Mouse (Mus musculus): ENCODE measurements around the gene Decr2. TPM values are rescaled to one million over a fixed set of nuclear protein-coding genes. Genes with fewer than 3 reads are reported as not detected.

Gene Decr2
- polyA plus RNA-seq, 1 experiment = 24.3 TPM

DNA sequence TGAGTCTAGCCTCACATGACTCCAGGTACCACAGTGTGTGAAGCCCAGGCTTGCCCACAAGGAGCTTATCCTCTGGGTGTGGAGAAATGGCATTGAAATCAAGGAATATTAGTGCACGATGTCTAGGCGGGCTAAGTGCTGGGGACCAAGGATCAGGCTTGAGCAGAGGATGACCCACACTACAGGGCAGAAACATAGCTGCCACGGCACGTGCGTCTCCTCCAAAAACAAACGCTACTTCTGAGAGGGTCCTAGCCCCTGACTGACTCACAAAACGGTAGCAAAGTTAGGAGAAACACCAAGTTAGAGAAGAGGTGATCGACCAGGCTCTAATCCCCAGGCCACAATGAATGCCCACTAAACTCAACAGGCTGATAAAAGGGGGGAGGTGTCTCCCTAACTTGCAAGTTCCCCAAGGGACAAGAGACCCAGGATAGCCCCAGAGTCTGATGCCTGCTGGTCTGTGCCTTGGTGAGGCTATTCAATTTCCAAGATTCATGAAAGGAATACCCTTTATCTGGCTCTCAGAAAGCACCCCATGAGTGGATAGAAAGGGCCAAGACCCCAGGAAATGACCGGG lies 4.5 kb upstream of the Decr2 start:
- H3K36me3 ChIP-seq (ENCODE audit: control insufficient read depth, insufficient read depth, low read length, poor library complexity, severe bottlenecking) = peaks cover 17% of the 10 kb centered on the region
- H3K9ac ChIP-seq (ENCODE audit: low read depth, poor library complexity, severe bottlenecking) = peak overlapping the region; percentile 91
- H3K27ac ChIP-seq (ENCODE audit: insufficient read depth, low read length) = peak overlapping the region; percentile 23
- no peaks in the 10 kb centered on the region for H3K27me3 ChIP-seq (ENCODE audit: control insufficient read depth, insufficient read depth, low read length, poor library complexity, severe bottlenecking)
- no peaks in the 10 kb centered on the region for H3K4me1 ChIP-seq (ENCODE audit: control insufficient read depth, insufficient read depth, low read length)
- H3K4me3 ChIP-seq (ENCODE audit: low read depth, low read length) = peak overlapping the region; percentile 92
- no peaks in the 10 kb centered on the region for H3K9me3 ChIP-seq (replicated peaks; ENCODE audit: control insufficient read depth, insufficient read depth, low read length, poor library complexity, severe bottlenecking)
- TF ChIP-seq CTCF (IDR thresholded peaks at IDR 0.05; ENCODE audit: low read depth, low read length) = no peak
- TF ChIP-seq POLR2A (IDR thresholded peaks at IDR 0.05; ENCODE audit: insufficient read depth, low read length) = no peak
- no peak for TF ChIP-seq EP300 (IDR thresholded peaks at IDR 0.05; ENCODE audit: insufficient read depth, low read depth, low read length)

DNA sequence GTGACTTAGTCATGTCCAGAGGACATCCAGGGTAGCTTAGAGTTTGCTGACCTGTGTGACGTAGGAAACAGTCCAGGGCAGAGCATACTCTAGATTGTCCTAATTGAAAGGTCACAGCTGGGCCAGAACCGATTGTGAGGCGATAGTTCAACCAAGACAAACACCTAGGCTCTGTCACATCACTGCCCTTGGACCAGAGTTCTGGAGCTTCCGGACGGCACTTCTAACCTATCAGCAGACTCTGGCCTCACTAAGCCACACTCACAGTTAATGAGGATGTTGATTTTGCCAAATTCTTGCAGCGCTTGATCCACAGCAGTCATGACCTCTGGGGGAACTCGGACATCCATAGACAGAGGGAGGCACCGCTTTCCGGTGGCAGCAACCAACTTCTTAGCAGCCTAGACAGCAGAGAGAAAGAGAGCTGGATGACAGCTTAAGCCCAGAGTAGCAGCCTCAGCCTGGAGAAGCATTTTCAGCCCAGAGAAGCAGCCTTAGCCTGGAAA lies 3.0 kb downstream of the Decr2 start:
- Histone ChIP-seq H3K9me3 (replicated peaks; ENCODE audit: control insufficient read depth, insufficient read depth, low read length, poor library complexity, severe bottlenecking) (no peaks in the 10 kb centered on the region), H3K27me3 (ENCODE audit: control insufficient read depth, insufficient read depth, low read length, poor library complexity, severe bottlenecking) (no peaks in the 10 kb centered on the region), H3K4me1 (ENCODE audit: control insufficient read depth, insufficient read depth, low read length) (no peaks in the 10 kb centered on the region), H3K27ac (ENCODE audit: insufficient read depth, low read length) (no peak overlapping the region), H3K9ac (ENCODE audit: low read depth, poor library complexity, severe bottlenecking) (no peak overlapping the region), H3K36me3 (ENCODE audit: control insufficient read depth, insufficient read depth, low read length, poor library complexity, severe bottlenecking) (peaks cover 5% of the 10 kb centered on the region), H3K4me3 (ENCODE audit: low read depth, low read length) (no peak overlapping the region)
- TF ChIP-seq POLR2A (IDR thresholded peaks at IDR 0.05; ENCODE audit: insufficient read depth, low read length) (no peak), CTCF (IDR thresholded peaks at IDR 0.05; ENCODE audit: low read depth, low read length) (no peak), EP300 (IDR thresholded peaks at IDR 0.05; ENCODE audit: insufficient read depth, low read depth, low read length) (no peak)

DNA sequence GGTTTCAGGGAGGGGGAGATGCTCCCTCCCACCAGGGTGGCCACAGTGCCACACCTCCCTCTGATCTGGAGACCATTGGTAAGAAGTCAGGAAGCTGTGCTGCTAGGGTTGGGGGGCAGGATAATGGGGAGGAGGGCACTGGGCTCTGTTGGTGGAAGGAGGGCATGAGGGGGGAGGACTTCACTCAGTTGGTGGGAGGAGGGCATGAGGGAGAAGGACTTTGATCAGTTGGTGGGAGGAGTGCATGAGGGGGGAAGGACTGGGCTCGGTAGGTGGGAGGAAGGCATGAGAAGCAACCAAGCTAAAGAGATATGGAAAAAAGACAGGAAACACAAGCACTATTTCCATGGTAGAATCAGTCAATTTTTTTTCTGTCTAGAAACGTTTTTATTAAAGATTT lies 9.3 kb downstream of the Decr2 start:
- TF ChIP-seq CTCF (IDR thresholded peaks at IDR 0.05; ENCODE audit: low read depth, low read length) (no peak), EP300 (IDR thresholded peaks at IDR 0.05; ENCODE audit: insufficient read depth, low read depth, low read length) (no peak), POLR2A (IDR thresholded peaks at IDR 0.05; ENCODE audit: insufficient read depth, low read length) (no peak)
- no peaks in the 10 kb centered on the region for H3K4me1 ChIP-seq (ENCODE audit: control insufficient read depth, insufficient read depth, low read length)
- H3K9ac ChIP-seq (ENCODE audit: low read depth, poor library complexity, severe bottlenecking) = no peak overlapping the region
- no peak overlapping the region for H3K27ac ChIP-seq (ENCODE audit: insufficient read depth, low read length)
- H3K36me3 ChIP-seq (ENCODE audit: control insufficient read depth, insufficient read depth, low read length, poor library complexity, severe bottlenecking) = no peaks in the 10 kb centered on the region
- no peaks in the 10 kb centered on the region for H3K27me3 ChIP-seq (ENCODE audit: control insufficient read depth, insufficient read depth, low read length, poor library complexity, severe bottlenecking)
- H3K4me3 ChIP-seq (ENCODE audit: low read depth, low read length) = no peak overlapping the region
- no peaks in the 10 kb centered on the region for H3K9me3 ChIP-seq (replicated peaks; ENCODE audit: control insufficient read depth, insufficient read depth, low read length, poor library complexity, severe bottlenecking)

DNA sequence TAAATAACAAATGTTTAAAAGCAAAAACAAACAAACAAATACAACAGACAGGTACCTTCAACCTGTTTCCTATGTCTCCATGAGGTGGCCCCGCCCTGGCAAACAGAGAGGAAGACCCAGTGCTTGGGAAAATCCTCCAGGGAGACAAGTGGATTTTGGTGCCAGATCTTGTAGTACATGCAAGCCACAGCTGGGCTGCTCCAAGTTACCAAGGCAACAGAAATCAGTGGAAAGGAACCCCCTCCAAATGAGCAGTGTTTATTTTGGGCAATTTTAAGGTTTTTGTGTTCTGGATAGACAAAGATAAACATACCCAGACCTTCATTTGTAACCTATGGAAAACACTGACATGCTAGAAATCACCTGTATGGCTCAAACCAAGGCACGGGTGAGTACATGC lies 11.3 kb downstream of the Decr2 start:
- Histone ChIP-seq H3K27ac (ENCODE audit: insufficient read depth, low read length) (no peak overlapping the region), H3K9me3 (replicated peaks; ENCODE audit: control insufficient read depth, insufficient read depth, low read length, poor library complexity, severe bottlenecking) (no peaks in the 10 kb centered on the region), H3K4me1 (ENCODE audit: control insufficient read depth, insufficient read depth, low read length) (no peaks in the 10 kb centered on the region), H3K27me3 (ENCODE audit: control insufficient read depth, insufficient read depth, low read length, poor library complexity, severe bottlenecking) (no peaks in the 10 kb centered on the region), H3K9ac (ENCODE audit: low read depth, poor library complexity, severe bottlenecking) (no peak overlapping the region), H3K4me3 (ENCODE audit: low read depth, low read length) (no peak overlapping the region), H3K36me3 (ENCODE audit: control insufficient read depth, insufficient read depth, low read length, poor library complexity, severe bottlenecking) (no peaks in the 10 kb centered on the region)
- TF ChIP-seq CTCF (IDR thresholded peaks at IDR 0.05; ENCODE audit: low read depth, low read length) = no peak

DNA sequence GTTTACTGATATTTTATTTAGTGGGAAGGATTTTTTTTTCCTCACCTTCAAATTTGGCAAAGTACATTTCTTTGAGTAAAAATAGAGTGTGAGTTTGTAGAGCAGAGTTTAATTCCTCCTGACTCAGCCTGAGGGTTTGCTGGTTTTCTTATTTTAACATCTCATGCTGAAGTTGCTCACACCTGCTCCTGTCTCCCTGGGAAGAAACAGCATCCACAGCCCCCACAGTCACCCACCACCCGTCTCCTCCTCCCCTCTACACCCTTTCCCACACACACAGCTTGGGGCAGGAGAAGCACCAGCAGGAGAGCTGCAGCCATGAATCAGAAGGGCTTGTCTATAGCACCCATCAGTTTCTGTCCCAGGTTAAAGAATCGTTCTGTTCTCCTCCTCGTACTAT lies 14.9 kb downstream of the Decr2 start:
- no peak overlapping the region for H3K4me3 ChIP-seq (ENCODE audit: low read depth, low read length)
- H3K36me3 ChIP-seq (ENCODE audit: control insufficient read depth, insufficient read depth, low read length, poor library complexity, severe bottlenecking) = no peaks in the 10 kb centered on the region
- TF ChIP-seq EP300 (IDR thresholded peaks at IDR 0.05; ENCODE audit: insufficient read depth, low read depth, low read length) = no peak
- H3K4me1 ChIP-seq (ENCODE audit: control insufficient read depth, insufficient read depth, low read length) = no peaks in the 10 kb centered on the region
- no peaks in the 10 kb centered on the region for H3K9me3 ChIP-seq (replicated peaks; ENCODE audit: control insufficient read depth, insufficient read depth, low read length, poor library complexity, severe bottlenecking)
- no peak overlapping the region for H3K9ac ChIP-seq (ENCODE audit: low read depth, poor library complexity, severe bottlenecking)
- H3K27me3 ChIP-seq (ENCODE audit: control insufficient read depth, insufficient read depth, low read length, poor library complexity, severe bottlenecking) = no peaks in the 10 kb centered on the region
- H3K27ac ChIP-seq (ENCODE audit: insufficient read depth, low read length) = no peak overlapping the region

DNA sequence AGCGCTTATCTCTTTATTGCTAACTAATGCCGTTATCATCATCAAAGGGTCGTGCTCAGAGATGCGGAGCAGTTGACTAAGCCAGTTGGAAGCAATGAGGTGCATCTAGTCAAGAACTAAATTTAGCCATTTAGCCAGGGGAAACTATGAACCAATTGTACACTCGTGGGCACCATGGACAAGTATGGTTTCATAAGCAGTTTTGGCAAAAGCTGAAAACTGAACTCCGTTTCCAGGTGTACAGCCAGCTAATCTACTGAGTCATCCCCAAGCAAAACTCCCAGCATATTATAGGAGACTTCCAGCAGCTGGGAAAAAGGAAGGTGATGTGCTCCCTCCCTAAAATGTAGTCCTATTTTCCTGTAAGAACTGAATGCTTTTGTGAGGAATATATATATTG lies 20.0 kb downstream of the Decr2 start:
- Histone ChIP-seq H3K4me1 (ENCODE audit: control insufficient read depth, insufficient read depth, low read length) (no peaks in the 10 kb centered on the region), H3K4me3 (ENCODE audit: low read depth, low read length) (peak overlapping the region; percentile 73), H3K9ac (ENCODE audit: low read depth, poor library complexity, severe bottlenecking) (peak overlapping the region; percentile 65), H3K36me3 (ENCODE audit: control insufficient read depth, insufficient read depth, low read length, poor library complexity, severe bottlenecking) (peaks cover 1% of the 10 kb centered on the region; the same call in 1 of the 2 replicates), H3K9me3 (replicated peaks; ENCODE audit: control insufficient read depth, insufficient read depth, low read length, poor library complexity, severe bottlenecking) (no peaks in the 10 kb centered on the region), H3K27ac (ENCODE audit: insufficient read depth, low read length) (no peak overlapping the region), H3K27me3 (ENCODE audit: control insufficient read depth, insufficient read depth, low read length, poor library complexity, severe bottlenecking) (no peaks in the 10 kb centered on the region)
- no peak for TF ChIP-seq EP300 (IDR thresholded peaks at IDR 0.05; ENCODE audit: insufficient read depth, low read depth, low read length)
- TF ChIP-seq CTCF (IDR thresholded peaks at IDR 0.05; ENCODE audit: low read depth, low read length) = no peak
- no peak for TF ChIP-seq POLR2A (IDR thresholded peaks at IDR 0.05; ENCODE audit: insufficient read depth, low read length)

Measured in ES-Bruce4 (cell line).